Mouse (Mus musculus) embryonic fibroblast, embryonic 13.5 days (primary cell): ENCODE measurements around the gene Apon. TPM values are rescaled to one million over a fixed set of nuclear protein-coding genes. Genes with fewer than 3 reads are reported as not detected.

Experiments
- H3K27ac ChIP-seq: 2 replicates; pipeline ENCODE4 v1.5.1; 2012; ENCODE audit warnings: low read length, control low read depth, inconsistent platforms; ENCODE audit not compliant: insufficient read depth
- H3K4me1 ChIP-seq: 2 replicates; pipeline ENCODE4 v1.6.1; 2011; ENCODE audit warnings: low read length; ENCODE audit not compliant: control insufficient read depth, insufficient read depth
- H3K4me3 ChIP-seq: 2 replicates; pipeline ENCODE4 v1.5.1; 2011; ENCODE audit warnings: mild to moderate bottlenecking, control low read depth, low read length; ENCODE audit not compliant: insufficient read depth
- CTCF ChIP-seq: IDR thresholded peaks from 2 replicates; pipeline ENCODE4 v1.5.1; 2011; ENCODE audit warnings: mild to moderate bottlenecking, control low read depth, low read length, moderate library complexity, borderline replicate concordance; ENCODE audit not compliant: insufficient read depth
- POLR2A ChIP-seq: IDR thresholded peaks from 2 replicates; pipeline ENCODE4 v1.6.1; 2011; ENCODE audit warnings: low read depth, mild to moderate bottlenecking, control low read depth, low read length, moderate library complexity
- polyA plus RNA-seq: library from polyadenylated mRNA; stranded (reverse); fragments of >200 nt; gene quantifications from 2 replicates; pipeline ENCODE4 v1.2.4, GENCODE M21; 2011; ENCODE audit warnings: low read depth; ENCODE audit not compliant: missing spikeins, insufficient read length

Gene Apon
- polyA plus RNA-seq, 1 experiment: 0.30 TPM

DNA sequence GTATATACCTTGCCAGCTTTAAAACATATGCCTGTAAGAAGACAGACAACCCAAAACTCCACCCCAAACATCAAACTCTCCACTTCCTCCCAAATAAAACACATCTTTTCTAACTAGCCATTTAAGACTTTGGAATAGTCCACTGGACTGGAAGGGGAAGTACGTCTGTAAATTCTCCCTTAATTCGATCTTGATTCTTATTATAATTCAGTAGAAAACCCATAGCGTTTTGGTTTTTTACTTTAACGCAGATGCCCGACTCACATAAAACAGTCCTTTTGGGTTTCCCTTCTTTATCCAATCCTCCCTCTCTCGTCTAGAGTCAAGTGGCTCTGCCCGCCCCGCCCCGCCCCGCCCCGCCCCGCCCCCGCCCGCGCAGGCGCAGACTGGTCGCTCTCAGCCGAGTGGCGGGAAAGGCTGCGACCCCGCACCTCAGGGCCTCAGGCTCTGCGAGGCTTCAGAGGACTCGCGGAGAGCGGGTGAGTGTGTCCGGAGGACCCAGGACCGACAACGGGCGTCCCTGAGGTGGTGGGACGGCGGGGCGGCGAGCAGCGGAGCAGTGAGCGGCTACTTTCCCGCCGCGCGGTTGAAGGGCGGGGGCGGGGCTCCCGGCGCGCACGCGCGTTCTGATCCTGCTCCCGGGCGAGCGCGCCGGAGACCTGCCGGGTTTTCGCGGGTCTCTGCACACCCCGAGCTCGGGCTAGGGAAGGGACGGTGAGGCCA is 22.0 kb upstream of the Apon start, which contains the start of gene Timeless:
Gene Timeless, plus strand, starts transcription at position 369 of the 723 bp plus-strand sequence.
- TF ChIP-seq POLR2A (peak; percentile 82), CTCF (no peak)
- peak within 1 kb of the TSS; percentile 96 for H3K27ac ChIP-seq
- H3K4me1 ChIP-seq: peaks cover 4% of the 10 kb centered on the region; the same call in 1 of the 2 replicates
- peak within 1 kb of the TSS; percentile 94 for H3K4me3 ChIP-seq

GRCm38 (mm10) chr10:128232420-128232985 is 21.4 kb upstream of the Apon start:
- Histone ChIP-seq H3K4me3 (peak overlapping the region; percentile 94), H3K27ac (peak overlapping the region; percentile 87), H3K4me1 (peaks cover 4% of the 10 kb centered on the region; the same call in 1 of the 2 replicates)
- TF ChIP-seq CTCF (peak; percentile 43; the same call in 1 of the 2 replicates), POLR2A (peak; percentile 11; the same call in 1 of the 2 replicates)

GRCm38 (mm10) chr10:128236321-128236720 is 17.6 kb upstream of the Apon start:
- no peak overlapping the region for H3K27ac ChIP-seq
- H3K4me3 ChIP-seq: no peak overlapping the region
- TF ChIP-seq CTCF (no peak), POLR2A (no peak)
- no peaks in the 10 kb centered on the region for H3K4me1 ChIP-seq

GRCm38 (mm10) chr10:128237807-128238480 is 16.0 kb upstream of the Apon start:
- Histone ChIP-seq H3K4me1 (no peaks in the 10 kb centered on the region), H3K4me3 (no peak overlapping the region), H3K27ac (no peak overlapping the region)
- no peak for TF ChIP-seq POLR2A
- no peak for TF ChIP-seq CTCF

GRCm38 (mm10) chr10:128239140-128239539 is 14.8 kb upstream of the Apon start:
- Histone ChIP-seq H3K4me1 (no peaks in the 10 kb centered on the region), H3K27ac (no peak overlapping the region)
- TF ChIP-seq POLR2A: no peak
- no peak for TF ChIP-seq CTCF

DNA sequence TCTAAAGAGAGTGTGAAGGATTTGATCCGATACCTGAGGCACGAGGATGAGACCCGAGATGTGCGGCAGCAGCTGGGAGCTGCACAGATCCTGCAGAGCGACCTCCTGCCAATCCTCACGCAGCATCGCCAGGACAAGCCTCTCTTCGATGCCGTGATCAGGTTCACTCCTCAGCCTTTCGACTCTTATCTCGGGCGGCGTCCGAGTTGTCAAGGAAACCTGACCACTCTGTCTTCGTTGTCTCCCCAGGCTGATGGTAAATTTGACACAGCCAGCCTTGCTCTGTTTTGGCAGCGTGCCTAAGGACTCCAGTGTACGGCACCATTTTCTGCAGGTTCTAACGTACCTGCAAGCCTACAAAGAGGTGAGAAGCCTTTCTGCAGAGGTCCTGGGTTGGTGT is 13.8 kb upstream of the Apon start:
- Histone ChIP-seq H3K4me3 (no peak overlapping the region), H3K4me1 (no peaks in the 10 kb centered on the region), H3K27ac (no peak overlapping the region)
- no peak for TF ChIP-seq CTCF
- TF ChIP-seq POLR2A: no peak

More at GRCm38 (mm10) chr10:128239140-128239539, 14.8 kb upstream of the Apon start:
- no peak overlapping the region for H3K4me3 ChIP-seq

GRCm38 (mm10) chr10:128243252-128243651 is 10.6 kb upstream of the Apon start:
- no peak overlapping the region for H3K4me3 ChIP-seq
- TF ChIP-seq CTCF: no peak
- TF ChIP-seq POLR2A: no peak
- no peak overlapping the region for H3K27ac ChIP-seq
- H3K4me1 ChIP-seq: no peaks in the 10 kb centered on the region

- H3K4me3 ChIP-seq: no peak overlapping the region
- TF ChIP-seq POLR2A (no peak), CTCF (no peak)
- H3K4me1 ChIP-seq: no peaks in the 10 kb centered on the region
- no peak overlapping the region for H3K27ac ChIP-seq
Measured at GRCm38 (mm10) chr10:128244121-128244520, 9.8 kb upstream of the Apon start.

- Histone ChIP-seq H3K4me3 (no peak overlapping the region), H3K27ac (no peak overlapping the region), H3K4me1 (no peaks in the 10 kb centered on the region)
- TF ChIP-seq CTCF (no peak), POLR2A (no peak)
Measured at GRCm38 (mm10) chr10:128247020-128247732, 6.7 kb upstream of the Apon start.
